Mouse (Mus musculus) ES-Bruce4 (cell line): Measurements from ENCODE around the gene Usp7. TPM values are rescaled to one million over a fixed set of nuclear protein-coding genes. Genes with fewer than 3 reads are reported as not detected.
A peak's percentile ranks its signal among the peaks of the same experiment; 100 is the strongest.

Source experiments
- H3K27ac ChIP-seq: 2 replicates; pipeline ENCODE4 v1.5.1; 2012; ENCODE audit warnings: low read length, inconsistent platforms; ENCODE audit not compliant: insufficient read depth
- H3K27me3 ChIP-seq: 2 replicates; pipeline ENCODE4 v1.6.1; 2012; ENCODE audit warnings: mild to moderate bottlenecking, low read length, inconsistent platforms; ENCODE audit not compliant: control insufficient read depth, poor library complexity, insufficient read depth, severe bottlenecking
- H3K36me3 ChIP-seq: 2 replicates; pipeline ENCODE4 v1.6.1; 2012; ENCODE audit warnings: inconsistent platforms, mild to moderate bottlenecking, low read length, moderate library complexity; ENCODE audit not compliant: control insufficient read depth, poor library complexity, insufficient read depth, severe bottlenecking
- H3K4me1 ChIP-seq: one replicate; pipeline ENCODE4 v1.8.1; 2011; ENCODE audit warnings: low read length; ENCODE audit not compliant: control insufficient read depth, insufficient read depth
- H3K4me3 ChIP-seq: 2 replicates; pipeline ENCODE4 v1.5.1; 2011; ENCODE audit warnings: low read depth, mild to moderate bottlenecking, low read length
- H3K9ac ChIP-seq: 2 replicates; pipeline ENCODE4 v1.6.1; 2012; ENCODE audit warnings: low read depth, mild to moderate bottlenecking, inconsistent platforms; ENCODE audit not compliant: poor library complexity, severe bottlenecking
- H3K9me3 ChIP-seq: replicated peaks from 2 replicates; pipeline ENCODE4 v1.6.1; 2012; ENCODE audit warnings: mild to moderate bottlenecking, low read length, inconsistent platforms; ENCODE audit not compliant: control insufficient read depth, poor library complexity, insufficient read depth, severe bottlenecking
- CTCF ChIP-seq: IDR thresholded peaks from one replicate; pipeline ENCODE4 v1.8.1; 2011; ENCODE audit warnings: low read depth, low read length
- EP300 ChIP-seq: IDR thresholded peaks from 2 replicates; pipeline ENCODE4 v1.6.1; 2011; ENCODE audit warnings: low read depth, low read length; ENCODE audit not compliant: insufficient read depth
- POLR2A ChIP-seq: IDR thresholded peaks from one replicate; pipeline ENCODE4 v1.8.1; 2011; ENCODE audit warnings: low read length; ENCODE audit not compliant: insufficient read depth
- polyA plus RNA-seq: library from polyadenylated mRNA; stranded (reverse); fragments of >200 nt; gene quantifications from 2 replicates; pipeline ENCODE4 v1.2.4, GENCODE M21; 2011; ENCODE audit warnings: low read depth; ENCODE audit not compliant: missing spikeins, insufficient read depth, insufficient read length

The Usp7 gene
- polyA plus RNA-seq, 1 experiment = 339 TPM

DNA sequence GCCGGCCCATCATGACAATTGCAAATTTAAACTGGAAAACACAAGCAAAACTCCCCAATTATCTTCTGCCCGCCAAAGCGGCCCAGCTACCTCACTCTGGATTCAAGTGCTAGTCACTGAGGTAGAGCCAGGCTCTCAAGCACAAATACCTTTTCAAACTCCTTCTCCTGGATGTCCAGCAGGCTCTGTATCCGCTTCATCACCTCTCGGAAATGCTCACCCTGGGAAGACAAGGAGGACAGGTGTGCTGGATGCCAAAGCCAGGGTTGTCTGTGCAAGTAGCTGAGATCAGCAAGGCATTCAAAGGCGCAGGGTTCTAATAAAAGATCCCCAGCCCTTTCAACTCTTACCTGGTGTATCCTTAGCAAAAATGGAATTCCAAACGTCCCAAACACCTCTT, 100.9 kb downstream of the Usp7 start:
- H3K4me3 ChIP-seq = no peak overlapping the region
- no peak for TF ChIP-seq EP300
- TF ChIP-seq CTCF = no peak
- no peak for TF ChIP-seq POLR2A
- H3K9me3 ChIP-seq = no peaks in the 10 kb centered on the region
- H3K27ac ChIP-seq = no peak overlapping the region
- H3K4me1 ChIP-seq = no peaks in the 10 kb centered on the region
- H3K9ac ChIP-seq = no peak overlapping the region
- H3K27me3 ChIP-seq = no peaks in the 10 kb centered on the region
- H3K36me3 ChIP-seq = peaks cover 56% of the 10 kb centered on the region

GRCm38 (mm10) chr16:8689979-8690656, 102.0 kb downstream of the Usp7 start:
- Histone ChIP-seq H3K36me3 (peaks cover 51% of the 10 kb centered on the region), H3K27ac (no peak overlapping the region), H3K9ac (no peak overlapping the region), H3K27me3 (no peaks in the 10 kb centered on the region), H3K9me3 (no peaks in the 10 kb centered on the region), H3K4me1 (no peaks in the 10 kb centered on the region), H3K4me3 (no peak overlapping the region)
- TF ChIP-seq CTCF (no peak), POLR2A (no peak), EP300 (no peak)

DNA sequence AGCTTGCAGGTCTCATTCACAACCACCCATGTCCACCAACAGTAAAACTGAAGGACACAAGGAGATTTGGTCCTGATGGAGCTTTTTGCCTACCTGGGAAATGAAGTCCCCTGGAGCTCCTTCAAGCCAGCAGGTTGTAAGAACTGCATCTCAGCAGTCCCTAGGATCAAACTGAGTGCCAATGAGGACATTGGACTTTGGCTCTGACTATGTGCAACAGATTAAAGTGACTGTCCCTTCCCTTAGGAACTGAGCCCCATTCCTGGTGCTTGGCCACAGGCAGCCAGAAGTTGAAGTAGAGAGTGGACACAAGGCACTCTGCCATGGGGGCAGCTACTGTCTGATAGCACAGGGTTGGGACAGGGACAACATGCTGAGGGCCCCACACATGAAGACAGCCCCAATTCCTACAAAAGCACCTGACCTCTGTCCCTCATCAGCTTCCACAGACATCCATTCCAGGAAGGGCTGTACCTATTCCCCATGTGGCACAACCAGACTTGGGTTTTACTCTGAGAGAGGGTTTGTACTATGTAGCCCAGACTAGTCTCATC, 104.5 kb downstream of the Usp7 start:
- no peaks in the 10 kb centered on the region for H3K27me3 ChIP-seq
- H3K27ac ChIP-seq = no peak overlapping the region
- no peak overlapping the region for H3K4me3 ChIP-seq
- TF ChIP-seq POLR2A = no peak
- TF ChIP-seq CTCF = no peak
- TF ChIP-seq EP300 = no peak
- no peaks in the 10 kb centered on the region; the same call in 1 of the 2 replicates for H3K9me3 ChIP-seq
- H3K36me3 ChIP-seq = peaks cover 27% of the 10 kb centered on the region
- no peak overlapping the region for H3K9ac ChIP-seq
- no peaks in the 10 kb centered on the region for H3K4me1 ChIP-seq

DNA sequence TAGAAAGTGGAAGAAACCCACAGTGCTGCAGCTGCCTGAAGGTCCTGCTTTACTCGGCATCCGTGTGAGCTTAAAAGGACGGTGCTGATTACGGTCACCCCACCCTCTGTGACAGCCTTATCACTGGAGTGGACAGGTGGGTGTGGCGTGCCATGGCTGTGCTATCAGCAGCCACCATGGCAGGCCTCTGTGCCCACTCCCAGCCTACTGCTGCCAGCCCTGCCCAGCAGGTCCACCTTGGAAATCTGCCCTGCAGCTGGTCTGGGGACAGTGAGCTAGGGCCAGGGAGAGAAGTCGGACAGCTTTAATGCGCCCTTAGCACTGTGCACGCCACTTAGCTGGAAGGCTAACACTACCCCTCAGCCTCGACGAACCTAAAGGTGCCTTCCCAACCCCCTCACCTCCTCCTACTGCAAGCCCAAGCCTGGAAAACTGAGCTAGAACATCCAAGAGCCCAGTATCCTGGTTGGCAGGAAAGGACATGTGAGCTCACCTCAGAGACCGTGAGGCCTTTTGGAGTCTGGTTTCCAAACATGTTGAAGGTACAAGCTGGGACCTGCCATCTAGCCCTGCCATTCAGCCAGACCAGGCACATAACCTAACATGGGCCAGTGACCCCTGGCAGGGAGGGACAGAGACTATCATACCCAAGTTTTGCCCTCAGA, 105.1 kb downstream of the Usp7 start:
- Histone ChIP-seq H3K9ac (no peak overlapping the region), H3K27me3 (no peaks in the 10 kb centered on the region), H3K9me3 (no peaks in the 10 kb centered on the region; the same call in 1 of the 2 replicates), H3K4me1 (no peaks in the 10 kb centered on the region), H3K36me3 (peaks cover 20% of the 10 kb centered on the region), H3K27ac (no peak overlapping the region), H3K4me3 (no peak overlapping the region)
- TF ChIP-seq EP300 = no peak
- TF ChIP-seq CTCF = no peak
- no peak for TF ChIP-seq POLR2A

GRCm38 (mm10) chr16:8686121-8686870, 105.8 kb downstream of the Usp7 start:
- H3K9ac ChIP-seq = no peak overlapping the region
- H3K4me3 ChIP-seq = no peak overlapping the region
- H3K27ac ChIP-seq = no peak overlapping the region
- TF ChIP-seq CTCF (peak; percentile 78), POLR2A (no peak), EP300 (no peak)
- H3K9me3 ChIP-seq = no peaks in the 10 kb centered on the region; the same call in 1 of the 2 replicates
- H3K27me3 ChIP-seq = no peaks in the 10 kb centered on the region
- peaks cover 13% of the 10 kb centered on the region for H3K36me3 ChIP-seq
- H3K4me1 ChIP-seq = no peaks in the 10 kb centered on the region
